Mouse (Mus musculus) CH12.LX (cell line): ENCODE measurements around the gene Gabarapl2. TPM values are rescaled to one million over a fixed set of nuclear protein-coding genes. Genes with fewer than 3 reads are reported as not detected.

Source experiments
- DNase-seq: peaks from one replicate; pipeline ENCODE4 v3.0.0-alpha.2; 2013; ENCODE audit errors: extremely low read depth
- H3K27ac ChIP-seq: 2 replicates; pipeline ENCODE4 v1.5.1; 2012; ENCODE audit warnings: low read depth, mild to moderate bottlenecking, control low read depth, moderate library complexity; ENCODE audit not compliant: insufficient read depth
- H3K27me3 ChIP-seq: replicated peaks from 2 replicates; pipeline ENCODE3; 2012; ENCODE audit warnings: inconsistent platforms
- H3K36me3 ChIP-seq, 2 experiments: replicated peaks in 1 of 2; 2 replicates each; pipeline versions ENCODE3 to v1.6.1; 2012; ENCODE audit warnings: inconsistent platforms in 1 of 2, low read length in 1 of 2, mild to moderate bottlenecking in 1 of 2, mixed read lengths in 1 of 2, moderate library complexity in 1 of 2; ENCODE audit not compliant: control insufficient read depth in 1 of 2, insufficient read depth in 1 of 2
- H3K4me1 ChIP-seq, 2 experiments: 2 replicates each; pipeline ENCODE4 v1.6.1; 2012; ENCODE audit warnings: inconsistent platforms in 1 of 2, moderate library complexity in 1 of 2; ENCODE audit not compliant: insufficient read depth in 2 of 2, control insufficient read depth in 1 of 2
- H3K4me2 ChIP-seq: 2 replicates; pipeline ENCODE4 v1.6.1; 2012; ENCODE audit warnings: low read depth, mild to moderate bottlenecking, control low read depth; ENCODE audit not compliant: poor library complexity, insufficient read depth, severe bottlenecking
- H3K4me3 ChIP-seq, 3 experiments: fragments of 150-350 bp in 1 of 3; sonication (generic) in 1 of 3; replicated peaks in 1 of 3; 2 replicates each; pipeline versions ENCODE3 to v1.5.1; 2011 to 2012; ENCODE audit warnings: low read depth in 2 of 3, low read length in 2 of 3, mild to moderate bottlenecking in 2 of 3, moderate library complexity in 2 of 3, control low read depth in 1 of 3, improper control_type of control experiment in 1 of 3, inconsistent platforms in 1 of 3, mixed read lengths in 1 of 3; ENCODE audit not compliant: poor library complexity in 1 of 3
- H3K79me2 ChIP-seq: replicated peaks from 2 replicates; pipeline ENCODE4 v1.6.1; 2012; ENCODE audit warnings: mild to moderate bottlenecking, moderate library complexity; ENCODE audit not compliant: control insufficient read depth, poor library complexity, insufficient read depth, severe bottlenecking; ENCODE audit errors: extremely low read depth
- H3K9ac ChIP-seq: 2 replicates; pipeline ENCODE4 v1.6.1; 2012; ENCODE audit warnings: low read depth, mild to moderate bottlenecking, control low read depth, moderate library complexity; ENCODE audit not compliant: insufficient read depth
- H3K9me3 ChIP-seq: replicated peaks from 2 replicates; pipeline ENCODE3; 2012; ENCODE audit warnings: low read length, inconsistent platforms, mixed read lengths
- BHLHE40 ChIP-seq: IDR thresholded peaks from 2 replicates; pipeline ENCODE4 v1.6.1; 2011; ENCODE audit warnings: mild to moderate bottlenecking, low read depth, low read length, improper control_type of control experiment
- CHD1 ChIP-seq: IDR thresholded peaks from 2 replicates; pipeline ENCODE4 v1.6.1; 2012; ENCODE audit warnings: low read depth, low read length, improper control_type of control experiment, inconsistent platforms
- CTCF ChIP-seq, 2 experiments: IDR thresholded peaks in 1 of 2; conservative IDR thresholded peaks in 1 of 2; 2 replicates each; pipeline ENCODE4 v1.5.1; 2011 to 2012; ENCODE audit warnings: low read depth in 2 of 2, low read length in 2 of 2, improper control_type of control experiment in 1 of 2, inconsistent platforms in 1 of 2, mild to moderate bottlenecking in 1 of 2, moderate library complexity in 1 of 2
- E2F4 ChIP-seq: IDR thresholded peaks from 2 replicates; pipeline ENCODE4 v1.6.1; 2011; ENCODE audit warnings: low read depth, low read length, improper control_type of control experiment; ENCODE audit not compliant: insufficient replicate concordance
- ELF1 ChIP-seq: IDR thresholded peaks from 2 replicates; pipeline ENCODE4 v1.6.1; 2014; ENCODE audit warnings: low read depth, mild to moderate bottlenecking, inconsistent platforms, low read length, improper control_type of control experiment
- EP300 ChIP-seq: IDR thresholded peaks from 2 replicates; pipeline ENCODE4 v1.6.1; 2011; ENCODE audit warnings: low read length, improper control_type of control experiment
- ETS1 ChIP-seq: conservative IDR thresholded peaks from 2 replicates; pipeline ENCODE4 v1.6.1; 2012; ENCODE audit warnings: low read depth, mild to moderate bottlenecking, inconsistent platforms, low read length, improper control_type of control experiment, moderate library complexity
- JUND ChIP-seq: conservative IDR thresholded peaks from 2 replicates; pipeline ENCODE4 v1.6.1; 2011; ENCODE audit warnings: low read depth, low read length, improper control_type of control experiment
- MEF2A ChIP-seq: IDR thresholded peaks from 2 replicates; pipeline ENCODE4 v1.6.1; 2014; ENCODE audit warnings: low read depth, mild to moderate bottlenecking, inconsistent platforms, low read length, improper control_type of control experiment, borderline replicate concordance
- MYC ChIP-seq: IDR thresholded peaks from 2 replicates; pipeline ENCODE4 v1.6.1; 2011; ENCODE audit warnings: low read depth, mild to moderate bottlenecking, improper control_type of control experiment, low read length
- NELFE ChIP-seq: IDR thresholded peaks from 2 replicates; pipeline ENCODE4 v1.6.1; 2011; ENCODE audit warnings: low read depth, low read length, improper control_type of control experiment
- POLR2AphosphoS2 ChIP-seq: IDR thresholded peaks from 2 replicates; pipeline ENCODE4 v1.6.1; 2011; ENCODE audit warnings: low read depth, low read length, improper control_type of control experiment
- RAD21 ChIP-seq: IDR thresholded peaks from 2 replicates; pipeline ENCODE4 v1.6.1; 2011; ENCODE audit warnings: low read depth, mild to moderate bottlenecking, low read length, improper control_type of control experiment, moderate library complexity
- RCOR1 ChIP-seq: conservative IDR thresholded peaks from 2 replicates; pipeline ENCODE4 v1.6.1; 2012; ENCODE audit warnings: low read depth, mild to moderate bottlenecking, inconsistent platforms, low read length, improper control_type of control experiment
- SIN3A ChIP-seq: IDR thresholded peaks from 2 replicates; pipeline ENCODE4 v1.6.1; 2012; ENCODE audit warnings: low read length, improper control_type of control experiment, inconsistent platforms
- SMC3 ChIP-seq: IDR thresholded peaks from 2 replicates; pipeline ENCODE4 v1.6.1; 2011; ENCODE audit warnings: low read depth, low read length, improper control_type of control experiment
- TBP ChIP-seq: conservative IDR thresholded peaks from 2 replicates; pipeline ENCODE4 v1.6.1; 2011; ENCODE audit warnings: low read depth, low read length, improper control_type of control experiment
- USF1 ChIP-seq: IDR thresholded peaks from 2 replicates; pipeline ENCODE4 v1.6.1; 2014; ENCODE audit warnings: low read depth, mild to moderate bottlenecking, inconsistent platforms, low read length, improper control_type of control experiment
- ZMIZ1 ChIP-seq: IDR thresholded peaks from 2 replicates; pipeline ENCODE4 v1.6.1; 2012; ENCODE audit warnings: low read depth, mild to moderate bottlenecking, inconsistent platforms, low read length, improper control_type of control experiment
- ZNF384 ChIP-seq: IDR thresholded peaks from 2 replicates; pipeline ENCODE4 v1.6.1; 2012; ENCODE audit warnings: low read depth, low read length, improper control_type of control experiment, inconsistent platforms
- dilution Hi-C: fragments of 300-500 bp; cut with MboI; formaldehyde crosslinking; loops from 2 replicates; pipeline ENCODE4 v1.14.3; 2020; ENCODE audit warnings: low sequenced_read_pairs; ENCODE audit not compliant: extremely low pct_unique_long_range_greater_than_20kb, extremely low pct_ligation_motif_present
- in situ Hi-C: fragments of 300-500 bp; cut with MboI; formaldehyde crosslinking; loops from 3 replicates; pipeline ENCODE4 v1.14.3; 2019; ENCODE audit warnings: low sequenced_read_pairs, low pct_ligation_motif_present, low pct_unique_long_range_greater_than_20kb, mixed read lengths
- polyA plus RNA-seq: library from polyadenylated mRNA; unstranded; fragments of >175 nt; gene quantifications from 2 replicates; pipeline ENCODE4 v1.2.1, GENCODE M21; 2012; ENCODE audit warnings: low read depth; ENCODE audit not compliant: insufficient read length
- total RNA-seq, 2 experiments: library from RNA; depleted of rRNA; stranded (reverse); fragments of 300-350 nt in 1 of 2; fragments of >200 nt in 1 of 2; gene quantifications; 2 replicates each; pipeline ENCODE4 v1.2.3; 2012 to 2014

Gabarapl2 gene
- total and polyA plus RNA-seq, 3 experiments: 29.8 to 61.0 (median 42.1) TPM

DNA sequence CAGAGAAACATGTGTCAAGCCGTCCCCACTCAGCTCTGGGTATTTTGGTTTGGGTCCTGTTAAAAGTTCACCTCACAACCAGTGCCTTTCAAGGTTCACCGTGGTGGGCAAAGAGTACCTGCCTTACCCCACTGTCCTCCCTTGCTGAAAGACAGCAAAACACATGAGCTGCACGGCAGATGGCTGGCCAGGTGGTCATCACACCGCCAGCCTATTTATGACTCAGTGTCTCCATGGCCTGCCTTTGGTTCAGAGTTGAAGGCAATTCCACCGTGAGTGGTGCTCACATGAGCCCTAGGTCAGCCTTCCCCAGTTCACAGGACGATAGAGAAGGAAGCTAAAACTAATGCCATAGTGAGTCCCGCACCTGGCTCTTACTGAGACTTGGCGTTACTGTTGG lies 7.5 kb downstream of the Gabarapl2 start:
- H3K4me2 ChIP-seq: no peak overlapping the region
- no peaks in the 10 kb centered on the region for H3K79me2 ChIP-seq
- H3K27me3 ChIP-seq: no peaks in the 10 kb centered on the region
- peaks cover 43 to 75% of the 10 kb centered on the region in 2 experiments for H3K36me3 ChIP-seq
- no peak overlapping the region for H3K9ac ChIP-seq
- peak overlapping the region; percentile 38; the same call in 1 of the 2 replicates for H3K27ac ChIP-seq
- no peak for DNase-seq
- no peaks in the 10 kb centered on the region for H3K9me3 ChIP-seq
- in situ Hi-C loops (loop anchor here (5.0 kb wide), 1 partner anchor 34 kb away; no protein-coding TSS in a partner anchor), dilution Hi-C loops (no loop called here)
- no peak overlapping the region for H3K4me3 ChIP-seq
- TF ChIP-seq ELF1: no peak
- TF ChIP-seq JUND: no peak
- no peak for TF ChIP-seq MYC
- no peak for TF ChIP-seq CHD1
- no peak for TF ChIP-seq MEF2A
- TF ChIP-seq BHLHE40: peak; percentile 24; the same call in 1 of the 2 replicates
- no peak for TF ChIP-seq RCOR1
- TF ChIP-seq ETS1: 0 out of 2 replicates have a peak, but pooled peaks have one; percentile 9
- no peak for TF ChIP-seq RAD21
- peaks cover 11 to 52% of the 10 kb centered on the region in 2 experiments for H3K4me1 ChIP-seq

DNA sequence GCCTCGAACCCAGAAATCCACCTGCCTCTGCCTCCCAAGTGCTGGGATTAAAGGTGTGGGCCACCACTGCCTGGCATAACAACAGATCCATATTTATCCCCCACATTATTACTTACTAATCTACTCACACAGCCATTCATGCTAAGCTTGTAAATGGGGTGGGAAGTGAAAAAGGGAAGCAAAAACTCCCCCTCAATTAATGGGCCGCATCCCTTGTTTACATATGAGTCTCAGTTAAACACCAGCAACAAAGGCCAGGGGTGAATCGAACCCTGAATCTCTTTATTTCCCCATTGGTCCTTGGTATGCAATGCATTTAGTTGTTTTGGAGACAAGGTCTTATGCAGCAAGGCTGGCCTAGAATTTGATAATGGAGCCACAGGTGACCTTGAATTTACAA lies 10.3 kb downstream of the Gabarapl2 start:
- no peak for DNase-seq
- in situ Hi-C loops: no loop called here

More for the DNA sequence above, 10.3 kb downstream of the Gabarapl2 start:
- Histone ChIP-seq H3K36me3 (peaks cover 49 to 75% of the 10 kb centered on the region in 2 experiments), H3K9ac (no peak overlapping the region), H3K4me1 (peaks cover 11 to 49% of the 10 kb centered on the region in 2 experiments), H3K4me3 (no peak overlapping the region), H3K4me2 (no peak overlapping the region), H3K27me3 (no peaks in the 10 kb centered on the region), H3K9me3 (no peaks in the 10 kb centered on the region), H3K79me2 (no peaks in the 10 kb centered on the region), H3K27ac (no peak overlapping the region)
- dilution Hi-C loops: no loop called here
- TF ChIP-seq ELF1 (no peak), CTCF (conservative IDR thresholded peaks at IDR 0.05 in 1 of 2, IDR thresholded peaks at IDR 0.05 in 1 of 2; ENCODE audit: low read depth in 2 of 2, low read length in 2 of 2) (no peak), RAD21 (no peak), EP300 (no peak), SIN3A (no peak), JUND (no peak), E2F4 (no peak), CHD1 (no peak), NELFE (no peak), MEF2A (no peak), BHLHE40 (no peak), ZMIZ1 (no peak), ZNF384 (no peak), TBP (no peak), POLR2AphosphoS2 (no peak), USF1 (no peak), ETS1 (no peak), SMC3 (no peak)
